Comparison of ENCODE assay signal across 2 mouse cellular contexts in genomic region chr4:137722230-137722629, GRCm38 (mm10).
TF ChIP-seq lines count a peak whose summit lies in the region.

No protein-coding gene starts in this region.

TF ChIP-seq in CH12.LX, 34 proteins besides CTCF, POLR2A, EP300 and RAD21:
- TF ChIP-seq SMC3 (IDR thresholded peaks at IDR 0.05; ENCODE audit: low read depth, low read length) (no peak), NRF1 (IDR thresholded peaks at IDR 0.05; ENCODE audit: low read depth, low read length) (no peak), TBP (conservative IDR thresholded peaks at IDR 0.05; ENCODE audit: low read depth, low read length) (no peak), ZKSCAN1 (IDR thresholded peaks at IDR 0.05; ENCODE audit: borderline replicate concordance, low read depth, low read length) (peak; percentile 72), TCF12 (IDR thresholded peaks at IDR 0.05; ENCODE audit: low read depth, low read length) (no peak)

TF ChIP-seq in MEL, 35 proteins besides CTCF, POLR2A, EP300 and RAD21:
- TF ChIP-seq JUND (IDR thresholded peaks at IDR 0.05; ENCODE audit: low read depth, low read length) (no peak), NELFE (IDR thresholded peaks at IDR 0.05; ENCODE audit: low read depth, low read length) (no peak), ZKSCAN1 (IDR thresholded peaks at IDR 0.05; ENCODE audit: low read depth, low read length) (peak; percentile 92), KAT2A (conservative IDR thresholded peaks at IDR 0.05; ENCODE audit: low read depth, low read length) (no peak)
